Mouse (Mus musculus) midbrain, embryonic 11.5 days (tissue): ENCODE measurements at regions not wholly inside any gene's neighbourhood (a gene's known extent, or its start where the extent isn't known, plus 50 kb on each side); places are given as distances from the start of the nearest gene placed in this dataset.
A peak's percentile ranks its signal among the peaks of the same experiment; 100 is the strongest.

Experiments
- ATAC-seq: fragments of 200-750 bp; cut with Nextera tagmentation; 2 replicates; pipeline ENCODE4 v1.8.0; 2017; ENCODE audit warnings: moderate TSS enrichment, moderate library complexity; ENCODE audit not compliant: low FRiP score
- DNase-seq: peaks from one replicate; pipeline ENCODE4 v3.0.0; 2015; ENCODE audit warnings: low spot score; ENCODE audit errors: missing footprints
- H3K27ac ChIP-seq: fragments of 300-500 bp; sonication (generic); 2 replicates; pipeline ENCODE4 v1.5.1; 2014; ENCODE audit warnings: low read depth, low read length
- H3K27me3 ChIP-seq: fragments of 300-500 bp; sonication (generic); 2 replicates; pipeline ENCODE4 v1.6.1; 2014; ENCODE audit warnings: mild to moderate bottlenecking, low read length, moderate library complexity, mixed read lengths; ENCODE audit not compliant: control insufficient read depth, insufficient read depth
- H3K36me3 ChIP-seq: fragments of 300-500 bp; sonication (generic); 2 replicates; pipeline ENCODE4 v1.6.1; 2014; ENCODE audit warnings: mild to moderate bottlenecking, low read length, moderate library complexity, mixed read lengths; ENCODE audit not compliant: control insufficient read depth, insufficient read depth
- H3K4me1 ChIP-seq: fragments of 300-500 bp; sonication (generic); 2 replicates; pipeline ENCODE4 v1.6.1; 2014; ENCODE audit warnings: low read length; ENCODE audit not compliant: control insufficient read depth, insufficient read depth
- H3K4me2 ChIP-seq: fragments of 300-500 bp; sonication (generic); 2 replicates; pipeline ENCODE4 v1.6.1; 2014; ENCODE audit warnings: mild to moderate bottlenecking, moderate library complexity
- H3K4me3 ChIP-seq: fragments of 300-500 bp; sonication (generic); 2 replicates; pipeline ENCODE4 v1.5.1; 2014; ENCODE audit warnings: low read depth, low read length
- H3K9ac ChIP-seq: fragments of 300-500 bp; sonication (generic); 2 replicates; pipeline ENCODE4 v1.6.1; 2014; ENCODE audit warnings: low read length
- H3K9me3 ChIP-seq: fragments of 300-500 bp; sonication (generic); 2 replicates; pipeline ENCODE4 v1.6.1; 2016; ENCODE audit warnings: low read length; ENCODE audit not compliant: control insufficient read depth
- WGBS: fragments of 180-500 bp; shearing (Covaris S2); extraction: QIAGEN DNeasy Blood & Tissue Kit; methylation state at CpG from one replicate; pipeline ENCODE4 v1.1.7; 2014; 5-methylcytosine and 5-hydroxymethylcytosine counted together

- Histone ChIP-seq H3K27ac (peak overlapping the region; percentile 17), H3K4me3 (no peak overlapping the region), H3K36me3 (no peaks in the 10 kb centered on the region), H3K9ac (no peak overlapping the region), H3K4me1 (no peaks in the 10 kb centered on the region), H3K9me3 (no peaks in the 10 kb centered on the region), H3K4me2 (no peak overlapping the region), H3K27me3 (no peaks in the 10 kb centered on the region)
- WGBS = 75% methylated on average over 13 of the region's 13 CpGs
- ATAC-seq (peak; percentile 68), DNase-seq (no peak)
Observed at GRCm38 (mm10) chr7:68582540-68583325, 166.3 kb downstream of the Arrdc4 start.

- no peaks in the 10 kb centered on the region for H3K9me3 ChIP-seq
- no peak overlapping the region for H3K27ac ChIP-seq
- H3K9ac ChIP-seq = no peak overlapping the region
- ATAC-seq (no peak), DNase-seq (peak; percentile 91)
- WGBS = 35% methylated on average over 4 of the region's 4 CpGs
- H3K4me3 ChIP-seq = no peak overlapping the region
- H3K36me3 ChIP-seq = no peaks in the 10 kb centered on the region
- no peak overlapping the region for H3K4me2 ChIP-seq
- H3K27me3 ChIP-seq = no peaks in the 10 kb centered on the region
- H3K4me1 ChIP-seq = no peaks in the 10 kb centered on the region
Observed at GRCm38 (mm10) chr7:68580650-68581049, 168.4 kb downstream of the Arrdc4 start.

GRCm38 (mm10) chr7:68579666-68580065 lies 169.4 kb downstream of the Arrdc4 start:
- 20% methylated on average over 10 of the region's 10 CpGs for WGBS
- H3K27ac ChIP-seq = no peak overlapping the region
- H3K4me3 ChIP-seq = no peak overlapping the region
- no peaks in the 10 kb centered on the region for H3K36me3 ChIP-seq
- peak; percentile 98 for DNase-seq
- no peaks in the 10 kb centered on the region for H3K27me3 ChIP-seq
- no peaks in the 10 kb centered on the region for H3K4me1 ChIP-seq
- peak; percentile 62 for ATAC-seq
- no peak overlapping the region for H3K4me2 ChIP-seq
- H3K9me3 ChIP-seq = no peaks in the 10 kb centered on the region
- no peak overlapping the region for H3K9ac ChIP-seq

GRCm38 (mm10) chr7:68579216-68579615 lies 169.8 kb downstream of the Arrdc4 start:
- no peaks in the 10 kb centered on the region for H3K36me3 ChIP-seq
- H3K4me2 ChIP-seq = no peak overlapping the region
- DNase-seq (no peak), ATAC-seq (0 out of 2 replicates have a peak, but pooled peaks have one; percentile 51)
- no peak overlapping the region for H3K4me3 ChIP-seq
- no peaks in the 10 kb centered on the region for H3K4me1 ChIP-seq
- no peaks in the 10 kb centered on the region for H3K27me3 ChIP-seq
- H3K27ac ChIP-seq = no peak overlapping the region
- H3K9ac ChIP-seq = no peak overlapping the region
- WGBS = 54% methylated on average over 8 of the region's 8 CpGs
- no peaks in the 10 kb centered on the region for H3K9me3 ChIP-seq

- Histone ChIP-seq H3K9ac (no peak overlapping the region), H3K4me1 (peaks cover 10% of the 10 kb centered on the region), H3K4me3 (no peak overlapping the region), H3K4me2 (no peak overlapping the region), H3K36me3 (no peaks in the 10 kb centered on the region), H3K27me3 (no peaks in the 10 kb centered on the region), H3K9me3 (no peaks in the 10 kb centered on the region), H3K27ac (no peak overlapping the region)
- DNase-seq (no peak), ATAC-seq (peak; percentile 50; the same call in 1 of the 2 replicates)
- 34% methylated on average over 4 of the region's 4 CpGs for WGBS
Observed at GRCm38 (mm10) chr7:68571315-68571714, 177.7 kb downstream of the Arrdc4 start.

- Histone ChIP-seq H3K27me3 (no peaks in the 10 kb centered on the region), H3K27ac (no peak overlapping the region), H3K4me2 (no peak overlapping the region), H3K9me3 (no peaks in the 10 kb centered on the region), H3K9ac (no peak overlapping the region), H3K4me1 (peaks cover 10% of the 10 kb centered on the region), H3K36me3 (no peaks in the 10 kb centered on the region), H3K4me3 (no peak overlapping the region)
- 91% methylated on average over 9 of the region's 9 CpGs for WGBS
- no peak for DNase-seq
- no peak for ATAC-seq
Observed at GRCm38 (mm10) chr7:68568127-68568510, 180.9 kb downstream of the Arrdc4 start.

GRCm38 (mm10) chr7:68567452-68568126 lies 181.5 kb downstream of the Arrdc4 start:
- no peaks in the 10 kb centered on the region for H3K27me3 ChIP-seq
- no peak for DNase-seq
- no peak for ATAC-seq
- H3K36me3 ChIP-seq = no peaks in the 10 kb centered on the region
- H3K9ac ChIP-seq = no peak overlapping the region
- H3K9me3 ChIP-seq = no peaks in the 10 kb centered on the region
- peaks cover 10% of the 10 kb centered on the region for H3K4me1 ChIP-seq
- no peak overlapping the region for H3K4me2 ChIP-seq
- H3K27ac ChIP-seq = no peak overlapping the region
- H3K4me3 ChIP-seq = no peak overlapping the region
- 91% methylated on average over 3 of the region's 3 CpGs for WGBS

- H3K36me3 ChIP-seq = no peaks in the 10 kb centered on the region
- ATAC-seq (no peak), DNase-seq (no peak)
- no peak overlapping the region for H3K4me2 ChIP-seq
- H3K27ac ChIP-seq = no peak overlapping the region
- no peak overlapping the region for H3K9ac ChIP-seq
- no peaks in the 10 kb centered on the region for H3K9me3 ChIP-seq
- H3K27me3 ChIP-seq = no peaks in the 10 kb centered on the region
- no peak overlapping the region for H3K4me3 ChIP-seq
- no peaks in the 10 kb centered on the region for H3K4me1 ChIP-seq
- 84% methylated on average over 15 of the region's 15 CpGs for WGBS
Observed at GRCm38 (mm10) chr7:68559440-68560343, 189.3 kb downstream of the Arrdc4 start.
